Mouse (Mus musculus): ENCODE data around the gene Brd1.

Gene Brd1

GRCm38 (mm10) chr15:88680931-88681330 lies 53.1 kb downstream of the Brd1 start:
- DNase-seq = no peak

GRCm38 (mm10) chr15:88677568-88677967 lies 56.5 kb downstream of the Brd1 start:
- DNase-seq = no peak

GRCm38 (mm10) chr15:88675998-88676397 lies 58.0 kb downstream of the Brd1 start:
- DNase-seq = no peak

GRCm38 (mm10) chr15:88668693-88669092 lies 65.3 kb downstream of the Brd1 start:
- no peak for DNase-seq

GRCm38 (mm10) chr15:88667653-88668052 lies 66.4 kb downstream of the Brd1 start:
- no peak for DNase-seq

- no peak for DNase-seq
Measured at GRCm38 (mm10) chr15:88665846-88666245, 68.2 kb downstream of the Brd1 start.

- no peak for DNase-seq
Measured at GRCm38 (mm10) chr15:88663041-88663440, 71.0 kb downstream of the Brd1 start.

GRCm38 (mm10) chr15:88662111-88662850 lies 71.8 kb downstream of the Brd1 start:
- DNase-seq = peak in 1 of 2 experiments; percentile 60

- no peak for DNase-seq
Measured at GRCm38 (mm10) chr15:88661654-88662053, 72.4 kb downstream of the Brd1 start.

GRCm38 (mm10) chr15:88652006-88652405 lies 82.0 kb downstream of the Brd1 start:
- no peak for DNase-seq

GRCm38 (mm10) chr15:88651019-88651418 lies 83.0 kb downstream of the Brd1 start:
- peak; percentile 41 to 47 for DNase-seq
